Mouse (Mus musculus) myocyte (in vitro differentiated cells): ENCODE results near the gene Ep400. TPM values are rescaled to one million over a fixed set of nuclear protein-coding genes. Genes with fewer than 3 reads are reported as not detected.

Experiments
- H3K27me3 ChIP-seq: one replicate; pipeline ENCODE4 v1.6.1; 2011; ENCODE audit not compliant: control insufficient read depth, insufficient read depth, insufficient read length
- H3K36me3 ChIP-seq: one replicate; pipeline ENCODE4 v1.6.1; 2011; ENCODE audit not compliant: control insufficient read depth, insufficient read depth
- H3K4me2 ChIP-seq: one replicate; pipeline ENCODE4 v1.6.1; 2011; ENCODE audit warnings: low read depth, control low read depth
- H3K4me3 ChIP-seq: one replicate; pipeline ENCODE4 v1.5.1; 2011; ENCODE audit warnings: mild to moderate bottlenecking, control low read depth, moderate library complexity
- H3K79me2 ChIP-seq: one replicate; pipeline ENCODE4 v1.6.1; 2011; ENCODE audit not compliant: control insufficient read depth, insufficient read depth
- H3ac ChIP-seq: one replicate; pipeline ENCODE4 v1.6.1; 2011; ENCODE audit not compliant: control insufficient read depth, insufficient read length
- MYOD1 ChIP-seq, 3 experiments: IDR thresholded peaks; one replicate each; pipeline ENCODE4 v1.6.1; 2011; ENCODE audit warnings: control low read depth in 2 of 3, low read depth in 2 of 3, mild to moderate bottlenecking in 2 of 3, moderate library complexity in 1 of 3; ENCODE audit not compliant: insufficient read length in 2 of 3, control insufficient read depth in 1 of 3
- MYOG ChIP-seq, 3 experiments: IDR thresholded peaks; one replicate each; pipeline ENCODE4 v1.6.1; 2011; ENCODE audit warnings: control low read depth in 2 of 3, low read depth in 2 of 3, mild to moderate bottlenecking in 2 of 3; ENCODE audit not compliant: insufficient read length in 2 of 3, control insufficient read depth in 1 of 3, insufficient read depth in 1 of 3
- SRF ChIP-seq: IDR thresholded peaks from one replicate; pipeline ENCODE4 v1.6.1; 2011; ENCODE audit warnings: low read depth; ENCODE audit not compliant: control insufficient read depth, insufficient read length
- TCF12 ChIP-seq: IDR thresholded peaks from one replicate; pipeline ENCODE4 v1.6.1; 2011; ENCODE audit warnings: mild to moderate bottlenecking, control low read depth; ENCODE audit not compliant: poor library complexity, insufficient read depth, severe bottlenecking
- polyA plus RNA-seq: library from polyadenylated mRNA; unstranded; fragments of >200 nt; fragmentation: generic; extraction: Trizol; gene quantifications from one replicate; pipeline ENCODE4 v1.2.1, GENCODE M21; 2012; ENCODE audit warnings: missing spikeins

Ep400 gene
- polyA plus RNA-seq, 1 experiment: 22.0 TPM

DNA sequence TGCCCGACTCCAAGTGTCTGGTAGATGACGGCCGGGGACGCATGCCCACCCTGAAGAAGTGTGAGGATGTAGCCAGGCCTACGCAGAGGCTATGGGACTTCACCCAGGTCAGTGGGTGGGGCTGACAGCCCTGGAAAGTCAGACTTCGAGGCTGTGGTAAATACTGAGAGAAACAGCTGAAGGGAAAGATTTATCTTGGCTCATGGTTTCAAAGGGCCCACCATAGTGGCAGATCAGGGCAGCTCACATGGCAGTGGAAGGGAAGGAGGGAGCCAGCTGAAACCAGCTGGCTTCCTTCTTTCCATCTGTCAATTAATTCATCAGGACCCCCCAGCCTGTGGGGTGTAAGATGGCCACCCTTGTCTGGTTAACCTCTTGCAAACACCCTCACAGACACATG, 151.3 kb downstream of the Ep400 start:
- H3K4me2 ChIP-seq: peak overlapping the region; percentile 38
- no peaks in the 10 kb centered on the region for H3K36me3 ChIP-seq
- H3K79me2 ChIP-seq: no peaks in the 10 kb centered on the region
- no peaks in the 10 kb centered on the region for H3K27me3 ChIP-seq
- H3K4me3 ChIP-seq: no peak overlapping the region
- H3ac ChIP-seq: no peak overlapping the region
- peak; percentile 32 to 72 (median 64) for TF ChIP-seq MYOD1 (IDR thresholded peaks at IDR 0.05; ENCODE audit: control insufficient read depth in 1 of 3, insufficient read length in 2 of 3, low read depth in 2 of 3)
- no peak for TF ChIP-seq SRF
- TF ChIP-seq MYOG (IDR thresholded peaks at IDR 0.05; ENCODE audit: control insufficient read depth in 1 of 3, insufficient read depth in 1 of 3, insufficient read length in 2 of 3, low read depth in 2 of 3): peak in 2 of 3 experiments; percentile 51 to 75
- TF ChIP-seq TCF12: peak; percentile 22

Other genes starting within 250 kb of the Ep400 start
- gene Galnt9, start 226.4 kb downstream of the Ep400 start, polyA plus RNA-seq: 0.11 TPM
- gene Noc4l, start 117.3 kb downstream of the Ep400 start, polyA plus RNA-seq: 42.5 TPM
- gene Ddx51, start 117.3 kb downstream of the Ep400 start, polyA plus RNA-seq: 13.9 TPM
- 37.1 TPM for gene Pus1, start 9.9 kb upstream of the Ep400 start, polyA plus RNA-seq
- gene Ulk1, start 39.4 kb upstream of the Ep400 start, polyA plus RNA-seq: 23.9 TPM
- gene Hscb, start 69.1 kb upstream of the Ep400 start, polyA plus RNA-seq: 24.2 TPM
- 6.2 TPM for gene Chek2, start 69.3 kb upstream of the Ep400 start, polyA plus RNA-seq
- gene Ttc28, start 109.1 kb upstream of the Ep400 start, polyA plus RNA-seq: 8.5 TPM